Mouse (Mus musculus) C2C12 (cell line): ENCODE measurements at regions not wholly inside any gene's neighbourhood (a gene's known extent, or its start where the extent isn't known, plus 50 kb on each side); places are given as distances from the start of the nearest gene placed in this dataset.

Experiments
- H3K27me3 ChIP-seq: one replicate; pipeline ENCODE4 v1.6.1; 2011; ENCODE audit not compliant: control insufficient read depth, insufficient read depth, insufficient read length
- H3K36me3 ChIP-seq: one replicate; pipeline ENCODE4 v1.6.1; 2011; ENCODE audit not compliant: control insufficient read depth, insufficient read depth
- H3K4me3 ChIP-seq: one replicate; pipeline ENCODE4 v1.5.1; 2011; ENCODE audit warnings: mild to moderate bottlenecking, control low read depth; ENCODE audit not compliant: poor library complexity, insufficient read depth, severe bottlenecking
- H3K79me2 ChIP-seq: one replicate; pipeline ENCODE4 v1.6.1; 2011; ENCODE audit not compliant: control insufficient read depth, insufficient read depth
- H3K79me3 ChIP-seq: one replicate; pipeline ENCODE4 v1.6.1; 2011; ENCODE audit warnings: low read depth, control low read depth
- H3ac ChIP-seq: one replicate; pipeline ENCODE3; 2011; ENCODE audit warnings: low read depth; ENCODE audit not compliant: control insufficient read depth, insufficient read length
- CEBPB ChIP-seq: IDR thresholded peaks from one replicate; pipeline ENCODE4 v1.6.1; 2011; ENCODE audit warnings: low read depth, mild to moderate bottlenecking, control low read depth, moderate library complexity
- CTCF ChIP-seq: IDR thresholded peaks from one replicate; pipeline ENCODE4 v1.5.1; 2011; ENCODE audit not compliant: control insufficient read depth, insufficient read depth, insufficient read length
- FOSL1 ChIP-seq: IDR thresholded peaks from one replicate; pipeline ENCODE4 v1.8.0; 2011; ENCODE audit warnings: mild to moderate bottlenecking, low read length; ENCODE audit not compliant: poor library complexity, insufficient read depth, severe bottlenecking
- MAX ChIP-seq: IDR thresholded peaks from one replicate; pipeline ENCODE4 v1.6.1; 2011; ENCODE audit warnings: mild to moderate bottlenecking, control low read depth
- MYOD1 ChIP-seq: IDR thresholded peaks from one replicate; pipeline ENCODE4 v1.6.1; 2011; ENCODE audit warnings: low read depth; ENCODE audit not compliant: control insufficient read depth, insufficient read length
- MYOG ChIP-seq: IDR thresholded peaks from one replicate; pipeline ENCODE4 v1.6.1; 2011; ENCODE audit not compliant: control insufficient read depth, insufficient read length; ENCODE audit errors: extremely low read depth
- USF1 ChIP-seq: IDR thresholded peaks from one replicate; pipeline ENCODE4 v1.6.1; 2011; ENCODE audit warnings: low read depth, mild to moderate bottlenecking, control low read depth, moderate library complexity

- TF ChIP-seq MAX (no peak), MYOD1 (no peak), USF1 (no peak), CTCF (no peak), CEBPB (no peak), MYOG (no peak), FOSL1 (no peak)
- Histone ChIP-seq H3K79me3 (no peaks in the 10 kb centered on the region), H3K36me3 (no peaks in the 10 kb centered on the region), H3K4me3 (no peak overlapping the region), H3ac (peak overlapping the region; percentile 61), H3K27me3 (no peaks in the 10 kb centered on the region), H3K79me2 (no peaks in the 10 kb centered on the region)
Measured at GRCm38 (mm10) chrX:11664330-11665061, 336.9 kb downstream of the H2al1j start.

DNA sequence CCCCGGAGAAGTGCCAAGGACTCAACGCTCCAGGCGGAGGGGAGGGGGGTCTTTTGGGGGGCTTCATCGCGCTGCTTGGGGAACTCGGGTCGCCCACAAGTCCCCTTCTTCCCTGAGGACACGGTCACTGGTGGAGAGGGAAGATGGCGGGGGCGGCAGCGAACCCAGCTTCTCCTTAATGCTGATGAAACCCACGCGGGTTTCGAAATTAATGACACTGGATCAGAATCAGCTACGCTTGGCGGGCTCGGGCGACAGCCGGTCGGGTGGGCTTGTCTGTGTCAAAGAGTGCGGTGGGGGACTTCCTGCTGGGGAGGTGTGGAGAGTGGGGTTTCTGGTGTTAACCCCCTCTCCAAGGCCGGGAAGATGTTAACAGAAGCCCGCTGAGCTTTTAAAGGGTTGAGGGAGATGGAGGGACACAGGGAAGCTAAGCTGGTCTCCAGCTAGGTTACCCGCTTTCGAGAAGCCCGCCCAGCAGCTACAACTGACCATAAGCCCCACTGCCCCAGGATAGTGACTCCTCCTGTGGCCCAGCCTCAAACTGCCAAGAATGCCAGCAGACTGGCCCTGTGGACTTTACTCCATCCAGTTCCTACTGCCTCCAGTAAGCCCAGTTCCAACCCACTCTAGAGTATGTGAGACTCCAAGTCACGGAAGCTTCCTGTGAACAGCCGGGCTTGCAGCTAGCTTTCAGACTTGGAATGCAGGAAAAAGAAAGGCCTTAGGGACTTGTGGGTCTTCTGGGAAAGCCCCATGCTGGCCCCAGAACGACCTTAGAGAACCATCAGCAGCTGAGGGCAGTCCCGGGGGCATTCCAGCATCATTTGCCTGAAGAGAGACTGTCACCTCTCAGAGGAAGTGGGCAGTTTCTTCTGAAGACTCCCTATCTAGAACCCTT is 337.7 kb downstream of the H2al1j start:
- Histone ChIP-seq H3K79me2 (no peaks in the 10 kb centered on the region), H3K36me3 (no peaks in the 10 kb centered on the region), H3ac (peak overlapping the region; percentile 31), H3K4me3 (no peak overlapping the region), H3K79me3 (no peaks in the 10 kb centered on the region), H3K27me3 (no peaks in the 10 kb centered on the region)
- TF ChIP-seq CTCF (no peak), MYOD1 (no peak), CEBPB (no peak), MYOG (no peak), MAX (no peak), USF1 (no peak), FOSL1 (no peak)

GRCm38 (mm10) chrX:11666517-11666916 is 338.9 kb downstream of the H2al1j start:
- Histone ChIP-seq H3K79me3 (no peaks in the 10 kb centered on the region), H3K4me3 (no peak overlapping the region), H3K27me3 (no peaks in the 10 kb centered on the region), H3ac (no peak overlapping the region), H3K79me2 (no peaks in the 10 kb centered on the region), H3K36me3 (no peaks in the 10 kb centered on the region)
- TF ChIP-seq MYOG (no peak), FOSL1 (no peak), USF1 (no peak), CEBPB (no peak), MAX (no peak), MYOD1 (no peak), CTCF (no peak)

GRCm38 (mm10) chrX:11671805-11672204 is 344.2 kb downstream of the H2al1j start:
- Histone ChIP-seq H3K79me3 (no peaks in the 10 kb centered on the region), H3K36me3 (no peaks in the 10 kb centered on the region), H3K4me3 (no peak overlapping the region), H3K27me3 (no peaks in the 10 kb centered on the region), H3ac (no peak overlapping the region), H3K79me2 (no peaks in the 10 kb centered on the region)
- TF ChIP-seq MYOD1 (no peak), CEBPB (no peak), MYOG (no peak), USF1 (no peak), FOSL1 (no peak), CTCF (no peak), MAX (no peak)

DNA sequence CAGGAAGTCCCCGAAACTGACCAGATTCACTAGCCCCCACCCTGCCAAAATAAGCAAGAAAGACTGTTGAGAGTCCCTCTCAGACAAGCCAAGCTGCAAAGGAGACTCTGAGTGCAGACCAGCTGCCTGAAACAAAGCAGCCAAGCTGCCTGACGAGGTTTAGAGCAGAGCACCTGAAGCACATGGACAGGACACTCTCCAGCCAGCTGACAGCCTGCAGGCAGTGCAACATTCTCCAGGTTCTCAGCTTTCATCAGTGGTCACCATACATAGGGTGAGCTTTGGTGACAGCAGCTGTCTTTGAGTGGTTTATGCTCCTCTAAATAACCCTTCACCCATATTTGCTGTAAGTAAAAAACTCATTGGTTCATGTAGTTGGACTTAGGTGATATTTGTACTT is 350.5 kb downstream of the H2al1j start:
- Histone ChIP-seq H3K4me3 (no peak overlapping the region), H3K27me3 (no peaks in the 10 kb centered on the region), H3K36me3 (no peaks in the 10 kb centered on the region), H3ac (no peak overlapping the region), H3K79me3 (no peaks in the 10 kb centered on the region), H3K79me2 (no peaks in the 10 kb centered on the region)
- TF ChIP-seq USF1 (no peak), MYOD1 (no peak), CEBPB (no peak), FOSL1 (no peak), MAX (no peak), MYOG (no peak), CTCF (no peak)

GRCm38 (mm10) chrX:11681274-11681673 is 353.7 kb downstream of the H2al1j start:
- Histone ChIP-seq H3K4me3 (no peak overlapping the region), H3K27me3 (no peaks in the 10 kb centered on the region), H3K36me3 (no peaks in the 10 kb centered on the region), H3K79me3 (no peaks in the 10 kb centered on the region), H3ac (no peak overlapping the region), H3K79me2 (no peaks in the 10 kb centered on the region)
- TF ChIP-seq MYOG (no peak), MYOD1 (no peak), CEBPB (no peak), MAX (no peak), USF1 (no peak), FOSL1 (no peak), CTCF (no peak)
